Mouse (Mus musculus) left cerebral cortex, postnatal 36 days (tissue): Measurements from ENCODE around the gene Kif3c. TPM values are rescaled to one million over a fixed set of nuclear protein-coding genes. Genes with fewer than 3 reads are reported as not detected.

Experiments
- DNase-seq, 2 experiments: peaks; one replicate each; pipeline ENCODE4 v3.0.0; 2021 to 2022; ENCODE audit warnings: low spot score in 2 of 2, mixed read lengths in 1 of 2
- intact Hi-C: fragments of 180-260 bp; cut with DNase I; formaldehyde crosslinking; loops from one replicate; pipeline ENCODE4 v1.15.1; 2025
- total RNA-seq, 2 experiments: library from RNA; stranded (reverse); gene quantifications; 2 replicates each; pipeline ENCODE4 v1.2.3; 2021

Kif3c gene
- 100 to 1,000 TPM; 188 to 200 TPM for total RNA-seq

DNA sequence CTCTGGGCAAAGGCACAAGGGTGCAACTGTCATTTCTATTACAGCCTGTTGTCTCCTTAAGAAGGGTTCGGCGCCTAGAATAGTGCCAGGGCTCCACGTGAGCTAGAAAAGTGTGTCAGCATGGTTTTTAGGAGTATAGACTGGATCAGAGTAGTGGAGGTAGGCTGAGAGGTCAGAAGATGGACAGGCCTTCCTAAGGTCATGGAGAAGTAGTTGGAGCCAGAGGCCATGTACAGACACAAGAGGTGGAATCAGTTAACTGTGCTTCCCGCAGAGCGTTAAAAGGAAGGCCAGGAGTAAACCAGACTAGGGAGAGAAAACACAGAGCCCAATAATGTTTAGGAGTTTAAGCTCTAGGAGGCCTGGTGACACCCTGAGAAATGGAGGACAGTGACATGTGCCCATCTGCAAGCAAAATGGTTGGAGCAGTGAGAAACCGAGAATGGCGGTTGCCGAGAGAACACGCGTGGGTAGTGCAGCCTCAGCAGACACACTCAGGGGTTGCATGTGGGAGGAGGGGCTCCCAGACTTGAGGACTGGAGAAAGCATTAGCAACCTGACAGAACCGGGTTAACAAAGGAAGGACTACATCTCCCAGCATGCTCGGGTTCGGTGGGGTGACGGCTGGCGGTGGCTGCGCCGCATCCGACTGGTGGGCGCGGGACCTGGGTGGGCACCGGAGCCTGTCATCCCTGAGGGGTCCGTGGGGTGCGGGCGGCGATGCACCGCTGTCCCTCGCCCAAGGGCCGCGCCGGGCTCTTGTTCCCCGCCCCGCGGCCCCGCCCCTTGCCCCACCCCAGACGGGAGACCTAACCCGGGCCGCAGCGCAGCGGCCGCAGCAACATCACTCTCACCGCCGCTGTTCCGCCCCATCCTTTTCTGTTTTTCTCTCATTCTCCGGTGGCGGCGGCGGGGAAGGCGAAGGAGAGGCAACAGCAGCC lies at the start of gene Kif3c:
TSS of gene Kif3c (plus strand) at position 625 of the 941 bp plus-strand sequence.
- peak; percentile 90 to 91 for DNase-seq
- intact Hi-C loops, result loop anchor here (1.0 to 2.0 kb wide), 2 partner anchors 54 to 129 kb away; no protein-coding TSS in a partner anchor

DNA sequence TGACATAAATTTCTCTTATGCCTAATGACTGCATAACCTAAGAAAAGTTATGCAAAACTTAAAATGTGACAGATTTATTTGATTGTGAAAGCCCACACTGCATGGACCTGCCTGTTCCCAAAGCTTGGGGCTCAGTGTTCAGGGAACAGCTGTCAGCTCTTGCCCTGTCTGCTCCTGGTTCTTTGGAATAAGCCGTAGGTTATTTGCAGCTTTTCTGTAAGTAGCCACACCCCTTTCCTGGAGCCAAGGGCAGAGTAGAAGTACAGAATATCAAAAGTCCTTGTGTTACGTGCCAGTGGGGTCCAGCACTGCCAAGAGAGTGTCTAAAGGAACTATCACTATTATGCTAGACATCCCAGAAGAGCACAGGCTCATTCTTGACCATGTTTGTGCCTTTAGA lies 48.8 kb upstream of the Kif3c start:
- no peak for DNase-seq
- intact Hi-C loops, result no loop called here

DNA sequence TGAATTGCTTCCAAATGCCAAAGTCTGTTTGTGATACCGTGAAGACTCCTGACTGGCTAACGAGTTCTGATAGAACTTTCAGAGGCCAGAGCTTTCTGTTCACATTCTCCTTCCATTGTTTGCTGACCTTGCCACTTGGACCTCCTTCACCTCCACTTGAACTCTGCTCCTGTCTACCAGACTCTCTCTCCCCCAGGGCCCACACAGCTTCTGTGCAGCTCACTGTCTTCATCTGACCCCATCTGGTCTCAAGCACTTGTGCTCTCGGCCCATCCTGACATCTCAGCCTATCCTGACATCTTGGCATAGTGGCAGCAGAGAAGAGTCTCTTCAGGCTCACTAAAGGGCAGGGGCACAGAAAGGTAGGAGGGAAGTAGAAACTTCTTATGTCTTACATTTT lies 48.0 kb upstream of the Kif3c start:
- DNase-seq, result no peak
- intact Hi-C loops, result no loop called here

DNA sequence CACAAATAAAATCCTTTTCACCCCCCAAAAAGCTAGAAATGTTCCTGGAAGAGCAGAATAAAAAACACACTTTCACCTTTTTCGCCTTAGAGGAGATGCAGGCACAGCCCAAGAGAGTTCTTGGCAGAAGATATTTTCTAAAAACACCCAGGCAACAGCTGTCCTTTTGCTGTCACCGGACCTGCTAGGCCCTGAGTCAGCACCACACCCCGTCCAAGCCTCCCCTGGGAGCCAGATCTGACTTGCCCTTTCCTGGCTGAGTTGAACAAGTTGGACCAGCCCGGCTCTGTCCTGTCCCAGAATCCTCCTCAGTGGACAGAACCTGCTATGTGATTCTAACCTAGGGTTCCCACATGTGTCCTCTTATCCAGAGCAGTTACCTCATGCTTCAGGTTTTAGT lies 45.6 kb upstream of the Kif3c start:
- DNase-seq, result no peak
- intact Hi-C loops, result no loop called here

DNA sequence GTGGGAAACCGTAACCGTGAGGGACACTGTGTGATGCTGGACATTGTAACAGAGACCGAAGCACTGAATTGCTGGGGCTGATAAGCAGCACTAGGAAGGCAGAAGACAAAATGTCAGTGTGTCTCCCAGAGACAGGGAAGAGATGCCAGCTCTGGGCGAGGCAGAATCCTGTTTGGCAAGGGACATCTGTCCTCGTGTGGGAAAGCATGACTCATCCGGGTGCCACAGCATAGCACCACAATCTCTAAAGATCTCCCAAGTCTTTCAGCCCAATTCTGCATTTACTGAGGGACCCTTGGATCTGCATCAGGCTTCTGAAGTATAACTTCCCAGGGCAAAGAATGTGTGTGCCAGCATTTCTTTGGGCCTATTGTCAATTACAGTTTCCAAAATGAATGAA lies 41.7 kb upstream of the Kif3c start:
- intact Hi-C loops, result no loop called here
- peak; percentile 59 for DNase-seq

DNA sequence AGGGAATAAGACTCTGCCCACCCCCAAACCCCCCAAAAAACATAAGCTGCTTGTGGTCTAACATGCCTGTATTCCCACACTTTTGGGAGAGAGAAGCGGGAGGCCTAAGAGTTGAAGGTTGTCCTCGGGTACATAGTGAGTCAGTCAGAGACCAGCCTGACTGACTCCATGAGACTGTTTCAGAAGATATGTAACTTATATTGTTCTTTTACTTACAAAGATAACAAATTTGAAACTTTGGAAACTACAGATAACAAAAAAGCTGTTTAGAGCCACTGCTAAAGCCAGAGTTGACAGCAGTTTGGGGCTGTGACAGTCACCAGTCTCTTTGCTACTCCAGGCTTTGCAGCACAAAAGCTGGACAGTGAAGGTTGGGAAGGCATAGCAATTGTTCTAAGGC lies 39.7 kb upstream of the Kif3c start:
- intact Hi-C loops, result no loop called here
- DNase-seq, result no peak

DNA sequence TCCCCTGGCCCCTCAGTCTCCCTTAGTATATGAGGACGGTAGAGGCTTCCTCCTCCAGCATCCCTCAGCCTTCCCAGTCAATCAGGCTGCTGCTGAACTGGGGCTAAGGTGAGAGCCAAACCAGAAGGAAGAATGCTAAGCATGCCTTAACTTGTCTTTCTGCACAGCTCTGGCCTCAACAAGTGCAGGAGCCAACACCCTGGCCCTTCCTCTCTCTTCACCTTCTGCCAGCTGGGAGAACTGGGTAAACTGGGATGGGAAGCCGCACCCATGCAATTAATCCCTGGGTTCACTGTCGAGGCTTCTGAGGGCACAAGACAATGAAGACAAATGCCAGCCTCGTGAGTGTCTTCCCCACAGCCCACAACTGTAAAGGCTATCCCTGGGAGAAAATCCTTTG lies 35.3 kb upstream of the Kif3c start:
- no peak for DNase-seq
- intact Hi-C loops, result no loop called here

DNA sequence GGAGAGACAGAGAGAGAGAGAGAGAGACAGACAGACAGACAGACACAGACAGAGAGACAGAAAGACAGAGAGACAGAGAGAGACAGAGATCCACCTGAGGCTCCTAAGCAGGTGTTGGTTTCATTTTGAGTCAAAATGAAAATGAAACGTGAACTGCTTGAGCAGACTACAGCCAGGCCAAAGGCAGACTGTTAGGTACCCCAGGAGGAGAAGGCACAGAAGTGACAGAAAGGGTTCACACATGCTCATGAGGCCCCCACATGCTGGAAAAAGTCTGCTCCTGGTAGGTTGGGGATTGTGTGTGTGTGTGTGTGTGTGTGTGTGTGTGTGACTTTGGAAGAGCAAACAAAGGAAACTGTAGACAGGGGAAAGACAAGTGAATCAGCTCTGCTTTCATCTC lies 26.0 kb upstream of the Kif3c start:
- no peak for DNase-seq
- intact Hi-C loops, result no loop called here

DNA sequence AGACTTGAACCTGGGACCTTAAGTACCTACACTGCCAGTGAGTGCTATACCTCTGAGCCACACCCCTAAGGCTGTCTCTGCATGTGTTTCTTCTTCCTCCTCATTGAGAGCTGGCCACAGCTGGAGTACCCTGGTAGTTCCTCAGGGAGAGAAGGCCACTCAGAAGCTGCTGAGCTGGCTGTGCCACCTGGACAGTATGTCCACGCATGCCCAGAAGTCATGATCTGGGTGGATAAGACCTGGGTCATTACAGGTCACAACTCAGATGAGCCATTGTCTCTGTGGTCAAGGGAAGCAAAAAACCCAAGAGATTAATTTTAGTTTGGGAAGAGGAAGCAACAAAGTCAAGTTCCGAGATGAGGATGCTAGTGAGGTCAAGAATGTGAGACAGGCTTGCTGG lies 20.8 kb upstream of the Kif3c start:
- intact Hi-C loops, result no loop called here
- DNase-seq, result no peak

DNA sequence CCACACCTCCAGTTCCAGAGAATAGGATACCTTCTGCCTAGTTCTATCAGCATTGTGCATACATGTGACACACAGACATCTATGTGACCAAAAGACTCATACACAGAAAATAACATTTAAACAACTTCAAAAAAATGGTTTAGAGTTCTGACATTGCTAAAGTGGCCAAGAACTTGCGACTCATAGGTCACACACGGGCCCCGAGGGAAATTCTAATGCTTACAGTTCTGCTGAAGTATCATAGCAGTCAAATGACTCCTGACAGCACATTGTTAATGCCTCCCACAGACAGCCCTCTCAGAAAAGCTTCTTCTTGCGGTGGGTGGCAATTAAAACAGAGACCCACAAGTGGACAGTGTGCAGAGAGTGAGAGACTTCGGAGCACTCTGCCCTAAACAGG lies 19.9 kb upstream of the Kif3c start:
- no peak for DNase-seq
- intact Hi-C loops, result no loop called here

DNA sequence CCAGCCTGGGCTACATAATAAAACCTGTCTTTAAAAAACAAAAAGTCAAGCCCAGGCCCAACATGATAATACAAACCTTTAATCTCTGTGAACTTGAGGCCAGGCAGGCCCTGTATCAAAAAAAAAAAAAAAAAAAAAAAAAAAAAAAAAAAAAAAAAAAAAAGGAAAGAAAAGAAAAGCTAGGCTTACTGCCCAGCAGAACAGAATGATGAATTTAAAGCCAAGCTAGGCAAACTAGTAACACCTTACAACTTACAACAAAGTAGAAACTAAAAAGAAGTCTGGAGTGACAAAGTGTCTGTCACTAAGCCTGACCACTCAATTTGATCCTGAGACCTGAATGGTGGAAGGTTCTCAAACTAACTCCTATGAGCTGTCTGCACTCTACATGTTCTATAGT lies 17.2 kb upstream of the Kif3c start:
- intact Hi-C loops, result no loop called here
- no peak for DNase-seq

DNA sequence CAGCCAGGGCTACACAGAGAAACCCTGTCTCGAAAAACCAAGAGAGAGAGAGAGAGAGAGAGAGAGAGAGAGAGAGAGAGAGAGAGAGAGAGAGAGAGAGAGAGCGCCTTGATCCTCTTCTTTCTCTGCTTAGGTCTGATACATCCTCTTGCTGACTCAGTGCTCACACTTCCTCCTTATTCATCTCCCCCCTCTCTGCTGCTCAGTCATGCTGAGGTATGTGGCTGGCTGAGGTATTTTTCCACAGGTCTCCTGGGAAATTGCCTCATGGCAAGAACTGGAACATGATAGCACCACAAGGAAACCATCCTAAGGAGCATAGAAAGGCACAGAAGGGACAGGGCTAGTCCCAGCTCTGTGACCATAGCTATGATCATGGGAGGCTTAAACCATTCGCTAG lies 15.5 kb upstream of the Kif3c start:
- intact Hi-C loops, result no loop called here
- DNase-seq, result no peak

DNA sequence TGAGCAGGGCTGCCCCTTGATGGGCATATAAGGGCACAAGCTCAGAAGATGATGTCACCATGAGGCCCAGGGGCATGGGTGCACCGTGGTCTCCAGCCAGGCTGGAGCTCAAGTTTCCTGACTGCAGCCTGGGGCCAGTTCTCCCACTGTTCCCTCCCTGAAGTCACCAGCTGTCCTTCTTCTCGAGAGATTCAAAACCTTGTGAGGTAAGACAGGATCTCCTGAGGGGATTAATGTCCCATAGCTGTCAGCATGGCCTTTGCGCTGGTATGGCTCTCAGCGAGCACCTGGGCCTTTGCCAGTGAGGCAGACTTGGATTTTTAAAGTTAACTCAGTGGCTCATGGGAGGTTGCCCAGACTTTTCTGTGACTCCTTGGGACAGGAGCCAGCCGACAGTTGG lies 14.8 kb upstream of the Kif3c start:
- DNase-seq, result no peak
- intact Hi-C loops, result no loop called here

DNA sequence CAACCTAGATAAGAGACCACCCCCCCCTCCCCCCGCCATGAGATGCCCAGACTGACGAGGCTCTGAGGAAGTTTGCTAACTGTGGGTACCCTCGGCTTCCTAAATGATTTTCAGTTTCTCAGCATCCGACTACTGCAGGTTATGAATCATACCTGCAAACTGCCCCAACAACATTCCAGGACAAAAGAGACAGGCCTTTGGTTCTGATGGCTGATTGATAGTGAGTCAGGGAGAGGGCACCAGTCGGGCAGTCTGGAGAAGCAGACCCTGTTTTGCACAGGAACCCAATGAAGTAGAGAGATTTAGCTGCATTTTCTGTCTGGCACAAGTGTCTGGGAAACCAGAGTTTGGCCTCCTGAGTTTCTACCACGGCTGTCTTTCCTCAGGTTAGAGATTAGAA lies 12.7 kb upstream of the Kif3c start:
- intact Hi-C loops, result no loop called here
- DNase-seq, result no peak

DNA sequence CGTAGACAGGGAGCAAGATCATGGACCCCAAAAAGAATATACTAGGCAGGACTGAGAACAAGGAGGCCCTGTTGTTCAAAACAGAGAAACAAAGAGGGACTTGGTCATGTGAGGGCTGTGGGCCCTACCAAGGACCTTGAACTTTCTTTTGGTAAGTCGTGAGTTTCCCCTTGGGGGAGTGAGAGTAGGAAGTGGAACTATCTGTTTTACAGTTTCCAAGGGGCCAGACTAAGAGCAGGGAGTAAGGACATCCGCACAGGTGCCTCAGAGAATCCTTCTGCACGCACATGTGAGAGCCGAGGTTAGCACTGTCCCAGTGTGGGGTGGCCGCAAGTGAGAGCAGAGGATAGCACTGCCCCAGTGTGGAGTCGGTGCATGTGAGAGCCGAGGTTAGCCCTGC lies 9.9 kb upstream of the Kif3c start:
- intact Hi-C loops, result loop anchor here (5.0 kb wide), 1 partner anchor 37 kb away; no protein-coding TSS in a partner anchor
- no peak for DNase-seq

DNA sequence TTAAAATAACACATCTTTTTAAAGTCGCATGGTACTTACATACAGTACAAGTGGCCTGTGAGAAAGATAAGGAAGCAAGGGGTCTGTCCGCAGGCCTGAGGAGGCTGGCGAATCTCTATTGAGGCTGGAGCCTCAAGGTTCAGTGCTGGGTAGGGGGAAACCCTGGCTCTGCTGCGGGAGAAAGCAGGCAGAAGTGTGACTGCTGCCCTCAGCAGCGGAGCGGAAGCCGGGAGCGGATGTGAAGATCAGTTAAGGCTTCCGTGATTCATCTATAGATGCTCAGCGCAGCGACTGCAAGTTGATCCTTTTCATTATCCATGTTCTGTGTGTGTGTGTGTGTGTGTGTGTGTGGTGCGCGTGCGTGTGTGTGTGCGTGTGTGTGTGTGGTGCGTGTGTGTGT lies 8.1 kb upstream of the Kif3c start:
- no peak for DNase-seq
- intact Hi-C loops, result loop anchor here (5.0 kb wide), 1 partner anchor 35 kb away; no protein-coding TSS in a partner anchor

DNA sequence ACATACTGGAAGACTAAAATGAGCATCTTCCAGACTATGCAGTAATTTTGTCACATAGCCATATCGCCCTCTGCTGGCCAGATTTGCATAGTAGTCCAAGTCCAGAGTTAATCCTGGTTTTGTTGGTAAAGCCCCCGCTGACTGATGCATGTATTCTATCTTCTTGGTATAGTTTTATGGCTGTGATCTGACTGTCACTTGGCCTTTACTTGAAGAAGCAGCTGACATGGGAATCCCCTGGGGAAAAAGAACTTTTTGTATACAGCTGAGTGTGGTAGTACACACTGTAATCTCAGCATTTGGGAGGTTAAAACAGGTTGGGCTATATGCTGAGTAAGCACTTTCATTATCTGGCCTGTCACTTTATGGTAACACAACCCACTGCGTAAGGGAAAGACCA lies 5.6 kb upstream of the Kif3c start:
- intact Hi-C loops, result loop anchor here (5.0 kb wide), 1 partner anchor 33 kb away; no protein-coding TSS in a partner anchor
- peak; percentile 57 to 79 for DNase-seq

DNA sequence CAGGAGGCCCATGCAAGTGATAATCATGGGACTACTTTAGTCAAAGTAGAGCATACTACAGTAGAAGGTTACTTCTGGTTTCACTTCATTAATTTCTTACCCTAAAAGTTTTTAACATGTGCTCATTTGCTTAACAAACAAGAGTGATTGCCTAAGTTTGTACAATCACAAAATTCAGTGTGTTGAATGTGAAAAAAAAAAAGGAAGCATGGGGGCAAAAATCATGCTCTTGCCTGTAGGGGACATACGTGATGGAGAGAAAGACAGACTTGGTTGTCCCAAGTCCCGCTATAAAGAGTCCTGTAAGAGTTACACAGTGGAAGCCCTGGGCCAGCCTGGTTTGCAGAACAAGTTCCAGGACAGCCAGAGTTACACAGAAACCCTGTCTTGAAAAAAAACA lies 4.9 kb upstream of the Kif3c start:
- DNase-seq, result no peak
- intact Hi-C loops, result no loop called here

DNA sequence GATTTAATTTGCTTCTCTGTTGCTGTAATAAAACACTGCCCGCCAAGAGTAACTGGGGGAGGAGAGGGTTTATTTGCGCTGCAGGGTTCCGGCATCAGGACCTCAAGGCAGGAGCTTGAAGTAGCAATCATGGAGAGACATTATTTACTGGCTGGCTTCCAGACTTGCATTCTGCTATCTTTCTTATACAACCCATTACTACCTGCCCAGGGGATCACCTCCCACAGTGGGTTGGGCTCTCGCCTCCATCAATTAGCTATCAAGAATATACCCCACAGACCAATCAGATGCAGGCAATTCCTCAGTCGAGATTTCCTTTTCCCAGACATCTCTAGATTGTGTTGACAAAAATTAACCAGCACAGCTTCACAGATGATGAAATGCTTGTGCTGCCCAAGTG lies 856 bp upstream of the Kif3c start:
- intact Hi-C loops, result loop anchor here (2.0 kb wide), 1 partner anchor 53 kb away; no protein-coding TSS in a partner anchor
- no peak for DNase-seq

DNA sequence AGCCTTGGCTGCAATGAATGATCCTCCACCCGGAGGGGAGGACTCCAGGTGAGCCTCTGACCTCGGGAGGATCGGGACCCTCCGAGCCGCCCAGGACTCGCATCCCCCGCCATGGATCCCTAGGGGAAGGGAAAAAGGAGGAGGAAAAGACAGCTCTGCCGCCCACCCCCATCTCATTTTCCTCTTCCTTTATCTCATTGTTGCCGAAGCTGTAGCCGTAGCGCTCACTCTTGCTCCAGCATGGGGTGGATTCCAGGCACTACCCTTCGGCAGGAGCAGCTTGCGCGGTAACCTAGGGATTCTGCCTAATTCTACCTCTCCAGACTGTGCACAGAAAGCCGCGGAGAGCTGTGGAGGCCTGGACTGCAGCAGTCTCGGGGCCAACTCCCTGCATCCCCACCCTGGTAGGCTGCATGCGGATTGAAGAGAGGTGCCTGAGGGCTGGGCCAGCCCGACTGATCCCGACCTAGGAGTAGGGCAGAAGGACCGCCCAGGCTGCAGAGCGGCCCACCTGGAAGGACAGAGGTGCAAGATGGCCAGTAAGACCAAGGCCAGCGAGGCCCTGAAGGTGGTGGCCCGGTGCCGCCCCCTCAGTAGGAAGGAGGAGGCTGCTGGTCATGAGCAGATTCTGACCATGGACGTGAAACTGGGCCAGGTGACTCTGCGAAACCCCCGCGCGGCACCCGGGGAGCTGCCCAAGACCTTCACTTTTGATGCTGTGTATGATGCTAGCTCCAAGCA lies 687 bp downstream of the Kif3c start:
- peak; percentile 47 to 52 for DNase-seq
- intact Hi-C loops, result loop anchor here (1.0 to 2.0 kb wide), 2 partner anchors 55 to 130 kb away; no protein-coding TSS in a partner anchor
